Mouse (Mus musculus) testis, adult 2 months (tissue): Measurements from ENCODE around the gene Safb.

Source experiments
- CTCF ChIP-seq: fragments of 200-500 bp; IDR thresholded peaks from 2 replicates; pipeline ENCODE4 v1.5.1; 2012; ENCODE audit warnings: low read depth, mild to moderate bottlenecking, inconsistent platforms, low read length, moderate library complexity; ENCODE audit not compliant: control insufficient read depth, insufficient read depth, insufficient replicate concordance
- POLR2A ChIP-seq: fragments of 200-500 bp; IDR thresholded peaks from 2 replicates; pipeline ENCODE4 v1.6.1; 2012; ENCODE audit warnings: low read depth, mild to moderate bottlenecking, inconsistent platforms, low read length, moderate library complexity; ENCODE audit not compliant: control insufficient read depth

DNA sequence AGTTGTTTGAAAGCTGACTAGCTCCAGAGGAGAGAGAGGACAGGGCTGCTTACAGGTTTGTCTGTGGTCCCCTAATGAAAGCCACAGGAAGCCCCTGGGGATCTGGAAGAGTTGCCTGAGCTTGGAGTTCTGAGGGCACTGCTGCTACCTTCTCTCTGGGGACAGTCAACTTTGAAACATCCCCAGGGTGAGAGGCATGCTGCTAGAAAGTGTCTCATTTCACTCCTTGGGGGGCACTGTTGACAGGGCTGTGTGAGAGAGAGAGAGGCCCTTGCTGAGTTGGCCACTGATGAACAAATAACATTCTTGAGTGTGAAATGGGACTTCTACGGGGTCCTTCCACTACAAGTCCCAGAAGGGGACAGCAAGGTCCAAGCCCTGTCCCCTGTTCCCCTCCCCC is 3.1 kb downstream of the Safb start:
- no peak for TF ChIP-seq POLR2A
- no peak for TF ChIP-seq CTCF
